9 mouse cellular contexts compared by ENCODE assay signal in the genomic region with DNA sequence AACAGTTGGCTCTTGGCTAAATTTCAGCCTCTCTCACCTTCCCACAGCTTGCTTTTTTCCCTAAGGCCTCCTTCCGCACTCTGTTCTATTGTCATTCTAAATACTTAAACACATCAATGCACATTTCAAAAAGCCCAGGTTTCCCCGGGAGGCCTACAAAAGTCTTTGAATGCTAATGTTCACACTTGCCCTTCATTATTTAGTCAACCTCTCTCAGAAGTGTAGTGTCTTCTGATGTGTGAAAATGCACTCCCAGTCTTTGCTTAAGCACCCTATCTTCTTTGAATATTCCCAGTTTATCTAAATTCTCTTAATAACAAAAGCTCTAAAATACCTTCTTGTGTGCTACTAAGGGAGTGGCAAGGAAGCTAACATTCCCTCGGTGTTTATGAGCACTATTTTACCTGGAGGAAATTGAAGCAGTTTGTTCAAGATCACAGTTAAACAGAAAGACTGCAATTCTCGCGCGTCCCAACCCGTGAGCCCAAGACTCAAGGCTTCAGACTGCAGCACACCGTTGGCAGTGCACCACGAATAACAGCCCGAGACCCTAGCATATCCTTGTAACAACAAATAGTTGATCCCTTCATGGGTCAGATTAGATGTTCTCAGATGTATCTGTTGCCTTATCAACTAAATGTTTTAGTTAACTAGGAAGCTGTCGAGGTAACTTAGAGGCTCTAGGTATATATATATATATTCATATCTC. TPM values are rescaled to one million over a fixed set of nuclear protein-coding genes. Genes with fewer than 3 reads are reported as not detected.
DNase-seq lines count a peak whose midpoint lies in the region; ATAC-seq and TF ChIP-seq lines count a peak whose summit lies in the region.
"Had no signal": no experiment of that assay in that cellular context is flagged by ENCODE, and none has a peak within 500 bp of the region (broad histone marks: within the 10 kb centered on the region; RNA-seq: fewer than 3 reads in every experiment).

No protein-coding gene starts in this region.

- peaks cover 12% of the 10 kb centered on the region for H3K4me1 ChIP-seq in embryonic facial prominence, embryonic 15.5 days
- peaks cover 31% of the 10 kb centered on the region for H3K4me1 ChIP-seq in liver, embryonic 15.5 days (replicated peaks)

- peak overlapping the region; percentile 99 for H3K4me3 ChIP-seq in gastrocnemius, adult 2 months
- H3K4me3 ChIP-seq in embryonic facial prominence, embryonic 15.5 days (replicated peaks), result peak overlapping the region; percentile 98; the same call in 1 of the 2 replicates
- peak overlapping the region; percentile 100; the same call in 1 of the 2 replicates for H3K4me3 ChIP-seq in liver, embryonic 15.5 days (replicated peaks)

- H3K27ac ChIP-seq in gastrocnemius, adult 2 months, result no peak overlapping the region
- H3K27ac ChIP-seq in embryonic facial prominence, embryonic 15.5 days (replicated peaks), result no peak overlapping the region; the same call in 1 of the 2 replicates
- H3K27ac ChIP-seq in liver, embryonic 15.5 days (replicated peaks), result no peak overlapping the region

- intact Hi-C loops in gastrocnemius, adult 2 months (cut with DNase I), result no loop called here
- intact Hi-C loops in gastrocnemius, postnatal 36 days (cut with DNase I), result no loop called here

- no peaks in the 10 kb centered on the region for H3K27me3 ChIP-seq in embryonic facial prominence, embryonic 15.5 days
- H3K27me3 ChIP-seq in liver, embryonic 15.5 days, result 0 out of 2 replicates have a peak, but pooled peaks cover 5% of the 10 kb centered on the region

- no peaks in the 10 kb centered on the region for H3K9me3 ChIP-seq in embryonic facial prominence, embryonic 15.5 days (replicated peaks)
- H3K9me3 ChIP-seq in liver, embryonic 15.5 days (replicated peaks), result no peaks in the 10 kb centered on the region

- H3K9ac ChIP-seq in embryonic facial prominence, embryonic 15.5 days, result peak overlapping the region; percentile 99; the same call in 1 of the 2 replicates
- no peak overlapping the region for H3K9ac ChIP-seq in liver, embryonic 15.5 days

- no peak for ATAC-seq in embryonic facial prominence, embryonic 15.5 days (ENCODE audit: insufficient number of reproducible peaks, low FRiP score, low TSS enrichment, low read depth)
- no peak for ATAC-seq in liver, embryonic 15.5 days (ENCODE audit: insufficient read depth)

- no peaks in the 10 kb centered on the region for H3K36me3 ChIP-seq in embryonic facial prominence, embryonic 15.5 days
- no peaks in the 10 kb centered on the region for H3K36me3 ChIP-seq in liver, embryonic 15.5 days (replicated peaks)

- 56% methylated on average over 11 of the region's 11 CpGs for WGBS in embryonic facial prominence, embryonic 15.5 days
- 69% methylated on average over 11 of the region's 11 CpGs for WGBS in liver, embryonic 15.5 days (ENCODE audit: insufficient replicate concordance)

- no peak for DNase-seq in gastrocnemius, adult 2 months
- no peak for DNase-seq in gastrocnemius, postnatal 4 days (ENCODE audit: low spot score in 2 of 2)
- DNase-seq in A20 (ENCODE audit: low read depth, low spot score), result peak; percentile 30
- no peak for DNase-seq in gastrocnemius, postnatal 36 days
- no peak for DNase-seq in urinary bladder, postnatal 10 days (ENCODE audit: low spot score)
- no peak for DNase-seq in right cerebral cortex, adult 18-20 months
- DNase-seq: lung, postnatal 14 days had no signal

- TF ChIP-seq CTCF in gastrocnemius, adult 2 months (IDR thresholded peaks at IDR 0.05), result no peak

- peak overlapping the region; percentile 75; the same call in 1 of the 2 replicates for H3K4me2 ChIP-seq in embryonic facial prominence, embryonic 15.5 days (replicated peaks)
- peak overlapping the region; percentile 86 for H3K4me2 ChIP-seq in liver, embryonic 15.5 days

RNA-seq across cellular contexts. Expression of a gene that starts 1.2 kb away (rescaled TPM):
- total RNA-seq in gastrocnemius, adult 2 months (2021), result 10 to 100 TPM; 15.5 to 16.1 TPM
- 10 to 100 TPM; 29.7 to 34.7 TPM for total RNA-seq in gastrocnemius, postnatal 4 days (2021)
- 62.2 and 65.7 TPM in 2 replicates for polyA plus RNA-seq in embryonic facial prominence, embryonic 15.5 days (2015; fragmentation: Nextera tagmentation; extraction: Ambion mirVana)
- 29.7 and 31.2 TPM in 2 replicates for polyA plus RNA-seq in liver, embryonic 15.5 days (2015; fragmentation: Nextera tagmentation; extraction: Ambion mirVana)
- 10 to 100 TPM; 10.3 to 14.3 TPM for total RNA-seq in gastrocnemius, postnatal 36 days (2021)

RNA-seq across cellular contexts. Expression of a gene that starts 25.6 kb away (rescaled TPM):
- not detected for total RNA-seq in gastrocnemius, adult 2 months (2021)
- total RNA-seq in gastrocnemius, postnatal 4 days (2021), result not detected
- polyA plus RNA-seq in embryonic facial prominence, embryonic 15.5 days (2015; fragmentation: Nextera tagmentation; extraction: Ambion mirVana), result not detected in 2 replicates
- polyA plus RNA-seq in liver, embryonic 15.5 days (2015; fragmentation: Nextera tagmentation; extraction: Ambion mirVana), result not detected in 2 replicates
- not detected for total RNA-seq in gastrocnemius, postnatal 36 days (2021)
